Mouse (Mus musculus): ENCODE data around the gene Cacna1e. TPM values are rescaled to one million over a fixed set of nuclear protein-coding genes. Genes with fewer than 3 reads are reported as not detected.
A peak's percentile ranks its signal among the peaks of the same experiment; 100 is the strongest.

The Cacna1e gene
- polyA plus RNA-seq, 1 experiment from 2014 or later, result 0.19 TPM

GRCm38 (mm10) chr1:154752081-154752480 is 132.2 kb downstream of the Cacna1e start:
- no peak overlapping the region for H3K4me3 ChIP-seq (ENCODE audit: low read depth, low read length)
- H3K9ac ChIP-seq (replicated peaks; ENCODE audit: low read depth), result no peak overlapping the region
- H3K27ac ChIP-seq (ENCODE audit: low read length), result no peak overlapping the region
- H3K9me3 ChIP-seq (ENCODE audit: low read length), result no peaks in the 10 kb centered on the region
- TF ChIP-seq EP300 (IDR thresholded peaks at IDR 0.05), result no peak
- no peak for TF ChIP-seq CTCF (IDR thresholded peaks at IDR 0.05)
- no peaks in the 10 kb centered on the region for H3K36me3 ChIP-seq (ENCODE audit: insufficient read depth, low read length)
- DNase-seq (ENCODE audit: low spot score), result no peak
- no peaks in the 10 kb centered on the region for H3K27me3 ChIP-seq (replicated peaks; ENCODE audit: insufficient read depth, low read length)
- no peak for ATAC-seq
- H3K4me2 ChIP-seq (replicated peaks; ENCODE audit: low read depth, low read length), result no peak overlapping the region
- H3K4me1 ChIP-seq (ENCODE audit: insufficient read depth, low read depth, low read length), result no peaks in the 10 kb centered on the region
- 41% methylated on average over 2 of the region's 2 CpGs for WGBS

GRCm38 (mm10) chr1:154748531-154748930 is 135.8 kb downstream of the Cacna1e start:
- no peaks in the 10 kb centered on the region for H3K9me3 ChIP-seq (ENCODE audit: low read length)

GRCm38 (mm10) chr1:154745241-154745640 is 139.1 kb downstream of the Cacna1e start:
- H3K27me3 ChIP-seq (replicated peaks; ENCODE audit: insufficient read depth, low read length), result no peaks in the 10 kb centered on the region
- H3K9me3 ChIP-seq (ENCODE audit: low read length), result no peaks in the 10 kb centered on the region
- no peak for ATAC-seq
- no peaks in the 10 kb centered on the region for H3K4me1 ChIP-seq (ENCODE audit: insufficient read depth, low read depth, low read length)
- H3K4me3 ChIP-seq (ENCODE audit: low read depth, low read length), result no peak overlapping the region
- 87% methylated on average over 6 of the region's 6 CpGs for WGBS
- H3K27ac ChIP-seq (ENCODE audit: low read length), result no peak overlapping the region
- no peak overlapping the region for H3K4me2 ChIP-seq (replicated peaks; ENCODE audit: low read depth, low read length)
- TF ChIP-seq EP300 (IDR thresholded peaks at IDR 0.05) (no peak), CTCF (IDR thresholded peaks at IDR 0.05) (no peak)
- H3K9ac ChIP-seq (replicated peaks; ENCODE audit: low read depth), result no peak overlapping the region
- H3K36me3 ChIP-seq (ENCODE audit: insufficient read depth, low read length), result no peaks in the 10 kb centered on the region
- DNase-seq (ENCODE audit: low spot score), result no peak

More at GRCm38 (mm10) chr1:154748531-154748930, 135.8 kb downstream of the Cacna1e start:
- no peak overlapping the region for H3K4me3 ChIP-seq (ENCODE audit: low read depth, low read length)
- H3K4me1 ChIP-seq (ENCODE audit: insufficient read depth, low read depth, low read length), result no peaks in the 10 kb centered on the region
- 74% methylated on average over 3 of the region's 3 CpGs for WGBS
- H3K9ac ChIP-seq (replicated peaks; ENCODE audit: low read depth), result no peak overlapping the region
- no peaks in the 10 kb centered on the region for H3K27me3 ChIP-seq (replicated peaks; ENCODE audit: insufficient read depth, low read length)
- no peaks in the 10 kb centered on the region for H3K36me3 ChIP-seq (ENCODE audit: insufficient read depth, low read length)
- no peak overlapping the region for H3K4me2 ChIP-seq (replicated peaks; ENCODE audit: low read depth, low read length)
- TF ChIP-seq EP300 (IDR thresholded peaks at IDR 0.05) (no peak), CTCF (IDR thresholded peaks at IDR 0.05) (no peak)
- ATAC-seq, result no peak
- no peak for DNase-seq (ENCODE audit: low spot score)
- no peak overlapping the region for H3K27ac ChIP-seq (ENCODE audit: low read length)

GRCm38 (mm10) chr1:154730411-154730961 is 153.8 kb downstream of the Cacna1e start:
- Histone ChIP-seq H3K9me3 (ENCODE audit: low read length) (no peaks in the 10 kb centered on the region), H3K4me2 (replicated peaks; ENCODE audit: low read depth, low read length) (no peak overlapping the region), H3K9ac (replicated peaks; ENCODE audit: low read depth) (no peak overlapping the region), H3K27ac (ENCODE audit: low read length) (no peak overlapping the region), H3K4me3 (ENCODE audit: low read depth, low read length) (no peak overlapping the region), H3K4me1 (ENCODE audit: insufficient read depth, low read depth, low read length) (no peaks in the 10 kb centered on the region), H3K36me3 (ENCODE audit: insufficient read depth, low read length) (no peaks in the 10 kb centered on the region), H3K27me3 (replicated peaks; ENCODE audit: insufficient read depth, low read length) (peaks cover 29% of the 10 kb centered on the region)
- WGBS, result 71% methylated on average over 7 of the region's 7 CpGs
- no peak for DNase-seq (ENCODE audit: low spot score)
- no peak for ATAC-seq
- TF ChIP-seq CTCF (IDR thresholded peaks at IDR 0.05) (no peak), EP300 (IDR thresholded peaks at IDR 0.05) (no peak)

- no peak for TF ChIP-seq EP300 (IDR thresholded peaks at IDR 0.05)
- TF ChIP-seq CTCF (IDR thresholded peaks at IDR 0.05), result peak; percentile 86
- Histone ChIP-seq H3K4me3 (ENCODE audit: low read depth, low read length) (no peak overlapping the region), H3K9ac (replicated peaks; ENCODE audit: low read depth) (no peak overlapping the region), H3K4me1 (ENCODE audit: insufficient read depth, low read depth, low read length) (no peaks in the 10 kb centered on the region), H3K9me3 (ENCODE audit: low read length) (no peaks in the 10 kb centered on the region), H3K4me2 (replicated peaks; ENCODE audit: low read depth, low read length) (no peak overlapping the region), H3K27me3 (replicated peaks; ENCODE audit: insufficient read depth, low read length) (peaks cover 40% of the 10 kb centered on the region), H3K27ac (ENCODE audit: low read length) (no peak overlapping the region), H3K36me3 (ENCODE audit: insufficient read depth, low read length) (no peaks in the 10 kb centered on the region)
- WGBS, result 53% methylated on average over 6 of the region's 6 CpGs
- DNase-seq (ENCODE audit: low spot score) (peak; percentile 74), ATAC-seq (no peak)
Measured at GRCm38 (mm10) chr1:154729269-154729980, 154.9 kb downstream of the Cacna1e start.

GRCm38 (mm10) chr1:154728682-154729081 is 155.6 kb downstream of the Cacna1e start:
- DNase-seq (ENCODE audit: low spot score) (no peak), ATAC-seq (no peak)
- Histone ChIP-seq H3K27me3 (replicated peaks; ENCODE audit: insufficient read depth, low read length) (peaks cover 47% of the 10 kb centered on the region), H3K36me3 (ENCODE audit: insufficient read depth, low read length) (no peaks in the 10 kb centered on the region), H3K4me3 (ENCODE audit: low read depth, low read length) (no peak overlapping the region), H3K4me2 (replicated peaks; ENCODE audit: low read depth, low read length) (no peak overlapping the region), H3K27ac (ENCODE audit: low read length) (no peak overlapping the region), H3K4me1 (ENCODE audit: insufficient read depth, low read depth, low read length) (no peaks in the 10 kb centered on the region), H3K9me3 (ENCODE audit: low read length) (no peaks in the 10 kb centered on the region), H3K9ac (replicated peaks; ENCODE audit: low read depth) (no peak overlapping the region)
- no peak for TF ChIP-seq CTCF (IDR thresholded peaks at IDR 0.05)
- TF ChIP-seq EP300 (IDR thresholded peaks at IDR 0.05), result no peak
- WGBS, result 41% methylated on average over 5 of the region's 5 CpGs

All from lung, postnatal 0 days (tissue).